Mouse (Mus musculus): Measurements from ENCODE around the gene Tspoap1. TPM values are rescaled to one million over a fixed set of nuclear protein-coding genes. Genes with fewer than 3 reads are reported as not detected.
A peak's percentile ranks its signal among the peaks of the same experiment; 100 is the strongest.

Gene Tspoap1
- polyA plus RNA-seq, 1 experiment from 2014 or later = 7.7 TPM

GRCm38 (mm10) chr11:87749192-87750042 lies 10.9 kb upstream of the Tspoap1 start:
- peak; percentile 80 for DNase-seq (ENCODE audit: low spot score)
- peak; percentile 85 for ATAC-seq (replicated peaks; ENCODE audit: low FRiP score)
- H3K27me3 ChIP-seq (replicated peaks; ENCODE audit: control insufficient read depth, insufficient read depth, low read length) = no peaks in the 10 kb centered on the region
- 21% methylated on average over 18 of the region's 18 CpGs for WGBS
- H3K4me1 ChIP-seq (replicated peaks; ENCODE audit: control insufficient read depth, insufficient read depth, low read length) = peaks cover 45% of the 10 kb centered on the region
- no peaks in the 10 kb centered on the region for H3K9me3 ChIP-seq (ENCODE audit: control insufficient read depth, low read length)
- H3K9ac ChIP-seq (ENCODE audit: low read depth, low read length) = peak overlapping the region; percentile 66
- H3K27ac ChIP-seq (ENCODE audit: low read depth, low read length) = peak overlapping the region; percentile 100
- peaks cover 11% of the 10 kb centered on the region for H3K36me3 ChIP-seq (ENCODE audit: control insufficient read depth, insufficient read depth, low read length)
- H3K4me2 ChIP-seq = peak overlapping the region; percentile 82
- peak overlapping the region; percentile 31 for H3K4me3 ChIP-seq (ENCODE audit: low read depth, low read length)

GRCm38 (mm10) chr11:87750043-87750421 lies 10.3 kb upstream of the Tspoap1 start:
- H3K4me1 ChIP-seq (replicated peaks; ENCODE audit: control insufficient read depth, insufficient read depth, low read length) = peaks cover 49% of the 10 kb centered on the region
- no peaks in the 10 kb centered on the region for H3K9me3 ChIP-seq (ENCODE audit: control insufficient read depth, low read length)

GRCm38 (mm10) chr11:87750521-87750920 lies 9.8 kb upstream of the Tspoap1 start:
- 28% methylated on average over 3 of the region's 3 CpGs for WGBS
- H3K27me3 ChIP-seq (replicated peaks; ENCODE audit: control insufficient read depth, insufficient read depth, low read length) = no peaks in the 10 kb centered on the region
- no peaks in the 10 kb centered on the region for H3K9me3 ChIP-seq (ENCODE audit: control insufficient read depth, low read length)
- peaks cover 1% of the 10 kb centered on the region; the same call in 1 of the 2 replicates for H3K36me3 ChIP-seq (ENCODE audit: control insufficient read depth, insufficient read depth, low read length)
- peaks cover 49% of the 10 kb centered on the region for H3K4me1 ChIP-seq (replicated peaks; ENCODE audit: control insufficient read depth, insufficient read depth, low read length)
- peak overlapping the region; percentile 100 for H3K27ac ChIP-seq (ENCODE audit: low read depth, low read length)
- ATAC-seq (replicated peaks; ENCODE audit: low FRiP score) (no peak), DNase-seq (ENCODE audit: low spot score) (no peak)
- peak overlapping the region; percentile 31 for H3K4me3 ChIP-seq (ENCODE audit: low read depth, low read length)
- peak overlapping the region; percentile 66 for H3K9ac ChIP-seq (ENCODE audit: low read depth, low read length)
- peak overlapping the region; percentile 82 for H3K4me2 ChIP-seq

More at GRCm38 (mm10) chr11:87750043-87750421, 10.3 kb upstream of the Tspoap1 start:
- H3K4me3 ChIP-seq (ENCODE audit: low read depth, low read length) = peak overlapping the region; percentile 31
- H3K9ac ChIP-seq (ENCODE audit: low read depth, low read length) = peak overlapping the region; percentile 66
- no peaks in the 10 kb centered on the region for H3K27me3 ChIP-seq (replicated peaks; ENCODE audit: control insufficient read depth, insufficient read depth, low read length)
- H3K36me3 ChIP-seq (ENCODE audit: control insufficient read depth, insufficient read depth, low read length) = peaks cover 6% of the 10 kb centered on the region
- ATAC-seq (replicated peaks; ENCODE audit: low FRiP score) = peak; percentile 59
- peak; percentile 53 for DNase-seq (ENCODE audit: low spot score)
- WGBS = 37% methylated on average over 11 of the region's 11 CpGs
- H3K4me2 ChIP-seq = peak overlapping the region; percentile 82
- H3K27ac ChIP-seq (ENCODE audit: low read depth, low read length) = peak overlapping the region; percentile 100

GRCm38 (mm10) chr11:87751031-87751430 lies 9.3 kb upstream of the Tspoap1 start:
- peaks cover 49% of the 10 kb centered on the region for H3K4me1 ChIP-seq (replicated peaks; ENCODE audit: control insufficient read depth, insufficient read depth, low read length)
- H3K27me3 ChIP-seq (replicated peaks; ENCODE audit: control insufficient read depth, insufficient read depth, low read length) = no peaks in the 10 kb centered on the region
- H3K9me3 ChIP-seq (ENCODE audit: control insufficient read depth, low read length) = no peaks in the 10 kb centered on the region
- peak overlapping the region; percentile 31 for H3K4me3 ChIP-seq (ENCODE audit: low read depth, low read length)
- H3K27ac ChIP-seq (ENCODE audit: low read depth, low read length) = peak overlapping the region; percentile 100
- peak overlapping the region; percentile 66 for H3K9ac ChIP-seq (ENCODE audit: low read depth, low read length)
- H3K36me3 ChIP-seq (ENCODE audit: control insufficient read depth, insufficient read depth, low read length) = no peaks in the 10 kb centered on the region; the same call in 1 of the 2 replicates
- ATAC-seq (replicated peaks; ENCODE audit: low FRiP score) (no peak), DNase-seq (ENCODE audit: low spot score) (peak; percentile 43)
- 51% methylated on average over 8 of the region's 8 CpGs for WGBS
- peak overlapping the region; percentile 82 for H3K4me2 ChIP-seq

GRCm38 (mm10) chr11:87751491-87751966 lies 8.8 kb upstream of the Tspoap1 start:
- Histone ChIP-seq H3K4me2 (peak overlapping the region; percentile 82), H3K27me3 (replicated peaks; ENCODE audit: control insufficient read depth, insufficient read depth, low read length) (no peaks in the 10 kb centered on the region), H3K36me3 (ENCODE audit: control insufficient read depth, insufficient read depth, low read length) (peaks cover 3% of the 10 kb centered on the region; the same call in 1 of the 2 replicates), H3K27ac (ENCODE audit: low read depth, low read length) (peak overlapping the region; percentile 100), H3K9me3 (ENCODE audit: control insufficient read depth, low read length) (no peaks in the 10 kb centered on the region), H3K4me3 (ENCODE audit: low read depth, low read length) (peak overlapping the region; percentile 31), H3K9ac (ENCODE audit: low read depth, low read length) (peak overlapping the region; percentile 66), H3K4me1 (replicated peaks; ENCODE audit: control insufficient read depth, insufficient read depth, low read length) (peaks cover 49% of the 10 kb centered on the region)
- DNase-seq (ENCODE audit: low spot score) (peak; percentile 52), ATAC-seq (replicated peaks; ENCODE audit: low FRiP score) (peak; percentile 16)
- WGBS = 29% methylated on average over 4 of the region's 4 CpGs

GRCm38 (mm10) chr11:87752307-87752706 lies 8.0 kb upstream of the Tspoap1 start:
- Histone ChIP-seq H3K36me3 (ENCODE audit: control insufficient read depth, insufficient read depth, low read length) (peaks cover 10% of the 10 kb centered on the region; the same call in 1 of the 2 replicates), H3K4me1 (replicated peaks; ENCODE audit: control insufficient read depth, insufficient read depth, low read length) (peaks cover 49% of the 10 kb centered on the region), H3K27ac (ENCODE audit: low read depth, low read length) (peak overlapping the region; percentile 100), H3K9me3 (ENCODE audit: control insufficient read depth, low read length) (no peaks in the 10 kb centered on the region), H3K9ac (ENCODE audit: low read depth, low read length) (peak overlapping the region; percentile 66), H3K4me2 (peak overlapping the region; percentile 82), H3K27me3 (replicated peaks; ENCODE audit: control insufficient read depth, insufficient read depth, low read length) (no peaks in the 10 kb centered on the region), H3K4me3 (ENCODE audit: low read depth, low read length) (peak overlapping the region; percentile 31)
- DNase-seq (ENCODE audit: low spot score) (no peak), ATAC-seq (replicated peaks; ENCODE audit: low FRiP score) (no peak)
- WGBS = 43% methylated on average over 1 of the region's 1 CpGs

- Histone ChIP-seq H3K4me2 (peak overlapping the region; percentile 67), H3K27me3 (replicated peaks; ENCODE audit: control insufficient read depth, insufficient read depth, low read length) (no peaks in the 10 kb centered on the region), H3K9me3 (ENCODE audit: control insufficient read depth, low read length) (no peaks in the 10 kb centered on the region), H3K4me1 (replicated peaks; ENCODE audit: control insufficient read depth, insufficient read depth, low read length) (peaks cover 42% of the 10 kb centered on the region), H3K4me3 (ENCODE audit: low read depth, low read length) (peak overlapping the region; percentile 90; the same call in 1 of the 2 replicates), H3K36me3 (ENCODE audit: control insufficient read depth, insufficient read depth, low read length) (peaks cover 10% of the 10 kb centered on the region; the same call in 1 of the 2 replicates), H3K9ac (ENCODE audit: low read depth, low read length) (peak overlapping the region; percentile 99), H3K27ac (ENCODE audit: low read depth, low read length) (peak overlapping the region; percentile 100)
- DNase-seq (ENCODE audit: low spot score) (peak; percentile 34), ATAC-seq (replicated peaks; ENCODE audit: low FRiP score) (no peak)
- 53% methylated on average over 8 of the region's 8 CpGs for WGBS
These were observed 7.1 kb upstream of the Tspoap1 start for GRCm38 (mm10) chr11:87753255-87753654.

- H3K27me3 ChIP-seq (replicated peaks; ENCODE audit: control insufficient read depth, insufficient read depth, low read length) = no peaks in the 10 kb centered on the region
- H3K4me2 ChIP-seq = peak overlapping the region; percentile 67
- no peaks in the 10 kb centered on the region for H3K9me3 ChIP-seq (ENCODE audit: control insufficient read depth, low read length)
- H3K27ac ChIP-seq (ENCODE audit: low read depth, low read length) = peak overlapping the region; percentile 100
- DNase-seq (ENCODE audit: low spot score) (peak; percentile 56), ATAC-seq (replicated peaks; ENCODE audit: low FRiP score) (no peak; the same call in 1 of the 2 replicates)
- H3K4me1 ChIP-seq (replicated peaks; ENCODE audit: control insufficient read depth, insufficient read depth, low read length) = peaks cover 40% of the 10 kb centered on the region
- 39% methylated on average over 5 of the region's 5 CpGs for WGBS
- peak overlapping the region; percentile 90 for H3K4me3 ChIP-seq (ENCODE audit: low read depth, low read length)
- H3K36me3 ChIP-seq (ENCODE audit: control insufficient read depth, insufficient read depth, low read length) = peaks cover 10% of the 10 kb centered on the region; the same call in 1 of the 2 replicates
- H3K9ac ChIP-seq (ENCODE audit: low read depth, low read length) = peak overlapping the region; percentile 99
These were observed 6.3 kb upstream of the Tspoap1 start for GRCm38 (mm10) chr11:87753891-87754501.
